Mouse (Mus musculus) liver, adult 2 months (tissue): ENCODE data around the gene Srd5a2.

Experiments used
- CTCF ChIP-seq: fragments of 200-500 bp; IDR thresholded peaks from 2 replicates; pipeline ENCODE4 v1.5.1; 2011; ENCODE audit warnings: low read depth, low read length, control low read depth
- POLR2A ChIP-seq: fragments of 200-500 bp; IDR thresholded peaks from 2 replicates; pipeline ENCODE4 v1.6.1; 2011; ENCODE audit warnings: low read length, control low read depth; ENCODE audit not compliant: insufficient read depth; ENCODE audit errors: extremely low read depth

- TF ChIP-seq POLR2A (no peak), CTCF (peak; percentile 93)
These were observed 27.1 kb downstream of the Srd5a2 start for GRCm38 (mm10) chr17:74020526-74021203.
